Mouse (Mus musculus) megakaryocyte, adult 5-6 weeks (primary cell): ENCODE data around the gene Cox20. TPM values are rescaled to one million over a fixed set of nuclear protein-coding genes. Genes with fewer than 3 reads are reported as not detected.

Experiments
- ATAC-seq: 2 replicates; pipeline ENCODE4 v1.8.0; 2016; ENCODE audit warnings: mild to moderate bottlenecking, inconsistent platforms; ENCODE audit not compliant: poor library complexity, severe bottlenecking
- total RNA-seq, 2 experiments: library from RNA; stranded (forward) in 1 of 2; stranded (reverse) in 1 of 2; fragments of 153-499, 151-499 nt in 1 of 2; fragments of 221-1000, 200-1000 nt in 1 of 2; gene quantifications; 2 replicates each; pipeline versions ENCODE4 v1.2.3 to v1.2.4; 2015 to 2017

The Cox20 gene
- total RNA-seq, 2 experiments from 2014 or later: 158 to 163 TPM

- peak; percentile 74 for ATAC-seq
These were observed 31.9 kb downstream of the Cox20 start for GRCm38 (mm10) chr1:178350792-178351191.

DNA sequence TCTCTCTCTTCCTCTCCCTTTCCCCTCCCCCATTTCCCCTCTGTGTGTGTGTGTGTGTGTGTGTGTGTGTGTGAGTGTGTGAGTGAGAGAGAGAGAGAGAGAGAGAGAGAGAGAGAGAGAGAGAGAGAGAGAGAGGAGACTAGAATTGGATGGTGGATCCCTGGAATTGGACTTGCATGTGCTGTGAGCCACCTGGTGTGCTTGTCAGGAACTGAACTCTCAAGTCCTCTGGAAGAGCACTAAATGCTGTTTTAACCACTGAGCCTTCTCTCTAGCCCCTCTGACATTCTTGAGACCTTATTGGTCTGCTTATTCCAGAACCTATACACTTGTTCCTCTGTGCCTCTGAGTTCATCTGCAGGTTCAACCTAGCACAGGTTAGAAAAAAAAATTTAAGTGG, 32.7 kb downstream of the Cox20 start:
- ATAC-seq: 0 out of 2 replicates have a peak, but pooled peaks have one; percentile 34

DNA sequence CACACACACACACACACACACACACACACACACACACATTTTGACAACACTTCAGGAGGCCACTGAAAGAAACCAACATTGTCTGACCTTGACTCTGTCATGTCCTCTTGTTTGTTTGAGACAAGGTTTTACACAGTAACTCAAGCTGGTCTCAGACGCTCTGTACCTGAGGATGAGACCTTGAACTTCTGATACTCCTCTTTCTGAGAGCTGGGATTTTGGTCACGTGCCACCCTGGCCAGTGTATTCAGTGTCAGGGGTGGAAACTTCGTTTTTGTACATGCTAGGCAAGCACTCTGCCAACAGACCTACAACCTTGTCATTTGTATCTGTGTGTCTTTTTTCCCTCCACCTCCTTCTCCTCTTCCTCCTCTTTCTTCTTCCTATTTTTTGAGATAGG, 35.6 kb downstream of the Cox20 start:
- no peak for ATAC-seq

- no peak for ATAC-seq
These were observed 39.1 kb downstream of the Cox20 start for GRCm38 (mm10) chr1:178357776-178358710.

GRCm38 (mm10) chr1:178360264-178360663, 41.3 kb downstream of the Cox20 start:
- ATAC-seq: no peak

DNA sequence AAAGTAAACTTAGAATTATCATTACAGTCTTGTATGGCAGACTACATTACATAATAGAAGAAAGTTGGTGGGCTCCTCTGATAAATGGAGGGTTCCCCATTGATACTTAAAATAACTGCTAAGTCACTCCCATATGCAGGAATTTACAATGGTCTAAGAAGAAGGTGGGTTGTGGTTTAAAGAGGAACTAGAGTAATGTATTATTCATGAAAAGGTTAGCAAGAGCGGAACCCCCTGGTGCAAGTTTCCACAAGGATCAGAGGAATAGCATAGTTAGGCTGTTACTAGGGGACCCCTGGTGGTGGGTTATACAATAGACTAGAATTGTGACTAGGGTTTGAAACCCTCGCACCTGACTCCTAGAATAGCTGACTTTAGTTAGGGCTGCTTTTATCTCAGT, 41.8 kb downstream of the Cox20 start:
- ATAC-seq: peak; percentile 56; the same call in 1 of the 2 replicates

GRCm38 (mm10) chr1:178365171-178365570, 46.2 kb downstream of the Cox20 start:
- ATAC-seq: no peak

DNA sequence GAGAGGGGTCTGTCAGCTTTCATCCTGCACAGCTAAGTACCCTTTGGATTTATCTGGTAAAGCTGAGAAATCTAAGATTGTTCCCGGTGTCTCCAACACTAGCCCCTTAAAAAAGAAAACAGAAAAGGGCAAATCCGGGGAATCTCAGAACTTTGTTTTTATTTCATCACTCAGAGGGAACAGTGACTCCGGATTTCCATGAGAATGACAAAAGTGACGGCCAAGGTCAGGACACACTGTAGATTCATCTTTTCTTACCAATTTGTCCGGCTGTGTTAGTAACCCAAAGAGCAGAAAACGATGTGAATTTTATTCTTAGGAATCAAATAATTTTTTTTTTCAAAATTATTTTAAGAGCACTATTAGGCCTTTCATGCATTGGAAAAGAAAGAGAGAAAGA, 49.2 kb downstream of the Cox20 start:
- no peak for ATAC-seq

GRCm38 (mm10) chr1:178368548-178369271, 49.8 kb downstream of the Cox20 start:
- peak; percentile 94 for ATAC-seq

GRCm38 (mm10) chr1:178369272-178369651, 50.3 kb downstream of the Cox20 start:
- ATAC-seq: peak; percentile 69

Other genes with a start within 250 kb of the Cox20 start
- gene Desi2, start 131.7 kb upstream of the Cox20 start, total RNA-seq (2015): 7.8 and 13.8 TPM in 2 replicates
- gene Desi2, start 131.7 kb upstream of the Cox20 start, total RNA-seq (2017): 10.2 and 12.6 TPM in 2 replicates
- 418 and 446 TPM in 2 replicates for gene Hnrnpu, start 18.7 kb downstream of the Cox20 start, total RNA-seq (2015)
- 321 and 398 TPM in 2 replicates for gene Hnrnpu, start 18.7 kb downstream of the Cox20 start, total RNA-seq (2017)
- gene Efcab2, start 87.0 kb downstream of the Cox20 start, total RNA-seq (2015): 0.80 and 1.2 TPM in 2 replicates
- 2.0 and 2.8 TPM in 2 replicates for gene Efcab2, start 87.0 kb downstream of the Cox20 start, total RNA-seq (2017)
- 0.02 and 0.20 TPM in 2 replicates for gene Kif26b, start 210.0 kb downstream of the Cox20 start, total RNA-seq (2015)
- gene Kif26b, start 210.0 kb downstream of the Cox20 start, total RNA-seq (2017): 0.04 TPM in 1 of 2 replicates, not detected in the other